8 mouse cellular contexts compared by ENCODE assay signal in genomic region chr7:3332224-3332615, GRCm38 (mm10). TPM values are rescaled to one million over a fixed set of nuclear protein-coding genes. Genes with fewer than 3 reads are reported as not detected.
DNase-seq lines count a peak whose midpoint lies in the region; ATAC-seq lines count a peak whose summit lies in the region.

No protein-coding gene starts in this region.

- H3K36me3 ChIP-seq in kidney, embryonic 16.5 days (ENCODE audit: insufficient read depth, low read length): no peaks in the 10 kb centered on the region
- no peaks in the 10 kb centered on the region for H3K36me3 ChIP-seq in embryonic facial prominence, embryonic 14.5 days (ENCODE audit: control insufficient read depth, insufficient read depth, low read length)
- no peaks in the 10 kb centered on the region for H3K36me3 ChIP-seq in intestine, embryonic 15.5 days
- H3K36me3 ChIP-seq in neural tube, embryonic 13.5 days: no peaks in the 10 kb centered on the region

- H3K27ac ChIP-seq in kidney, embryonic 16.5 days (ENCODE audit: low read length): peak overlapping the region; percentile 59; the same call in 1 of the 2 replicates
- peak overlapping the region; percentile 89 for H3K27ac ChIP-seq in embryonic facial prominence, embryonic 14.5 days (replicated peaks; ENCODE audit: low read depth, low read length)
- H3K27ac ChIP-seq in intestine, embryonic 15.5 days: peak overlapping the region; percentile 86
- peak overlapping the region; percentile 85 for H3K27ac ChIP-seq in neural tube, embryonic 13.5 days (replicated peaks)

- H3K27me3 ChIP-seq in kidney, embryonic 16.5 days (ENCODE audit: insufficient read depth, low read length): peaks cover 5% of the 10 kb centered on the region; the same call in 1 of the 2 replicates
- H3K27me3 ChIP-seq in embryonic facial prominence, embryonic 14.5 days (replicated peaks; ENCODE audit: control insufficient read depth, insufficient read depth, low read length): no peaks in the 10 kb centered on the region
- H3K27me3 ChIP-seq in intestine, embryonic 15.5 days (replicated peaks): peaks cover 6% of the 10 kb centered on the region
- peaks cover 13% of the 10 kb centered on the region for H3K27me3 ChIP-seq in neural tube, embryonic 13.5 days

- intact Hi-C loops in left cerebral cortex, postnatal 10 days (cut with DNase I): no loop called here

- peak overlapping the region; percentile 62 for H3K4me3 ChIP-seq in kidney, embryonic 16.5 days (ENCODE audit: low read length)
- peak overlapping the region; percentile 70 for H3K4me3 ChIP-seq in embryonic facial prominence, embryonic 14.5 days (ENCODE audit: low read depth, low read length)
- peak overlapping the region; percentile 57 for H3K4me3 ChIP-seq in intestine, embryonic 15.5 days (replicated peaks)
- peak overlapping the region; percentile 79 for H3K4me3 ChIP-seq in neural tube, embryonic 13.5 days

- WGBS in kidney, embryonic 16.5 days: 1% methylated on average over 4 of the region's 4 CpGs
- WGBS in embryonic facial prominence, embryonic 14.5 days: under 1% methylated on average over 4 of the region's 4 CpGs
- WGBS in intestine, embryonic 15.5 days: 2% methylated on average over 4 of the region's 4 CpGs
- 1% methylated on average over 4 of the region's 4 CpGs for WGBS in neural tube, embryonic 13.5 days

- peak; percentile 7; the same call in 1 of the 2 replicates for ATAC-seq in kidney, embryonic 16.5 days (ENCODE audit: low FRiP score, low TSS enrichment)
- 0 out of 2 replicates have a peak, but pooled peaks have one; percentile 3 for ATAC-seq in embryonic facial prominence, embryonic 14.5 days (ENCODE audit: low read depth)
- ATAC-seq in intestine, embryonic 15.5 days: peak; percentile 14; the same call in 1 of the 2 replicates
- peak; percentile 25 for ATAC-seq in neural tube, embryonic 13.5 days (ENCODE audit: low read depth)

- H3K4me2 ChIP-seq in kidney, embryonic 16.5 days (replicated peaks; ENCODE audit: low read depth, low read length): peak overlapping the region; percentile 68
- peak overlapping the region; percentile 69 for H3K4me2 ChIP-seq in embryonic facial prominence, embryonic 14.5 days (ENCODE audit: low read depth, low read length)
- H3K4me2 ChIP-seq in intestine, embryonic 15.5 days (replicated peaks): peak overlapping the region; percentile 65
- H3K4me2 ChIP-seq in neural tube, embryonic 13.5 days: peak overlapping the region; percentile 84

- no peak for DNase-seq in kidney, postnatal 25 days
- DNase-seq in embryonic facial prominence, embryonic 14.5 days (ENCODE audit: low spot score): no peak
- no peak for DNase-seq in thymus, postnatal 0 days (ENCODE audit: low spot score)
- DNase-seq in left cerebral cortex, postnatal 10 days (ENCODE audit: extremely low spot score in 1 of 2, low spot score in 2 of 2): no peak
- no peak for DNase-seq in adrenal gland, postnatal 25 days

- peak overlapping the region; percentile 42; the same call in 1 of the 2 replicates for H3K9ac ChIP-seq in kidney, embryonic 16.5 days (replicated peaks; ENCODE audit: low read length)
- H3K9ac ChIP-seq in embryonic facial prominence, embryonic 14.5 days (ENCODE audit: low read depth, low read length): peak overlapping the region; percentile 81
- H3K9ac ChIP-seq in intestine, embryonic 15.5 days: no peak overlapping the region
- H3K9ac ChIP-seq in neural tube, embryonic 13.5 days: peak overlapping the region; percentile 89

- peaks cover 15% of the 10 kb centered on the region for H3K4me1 ChIP-seq in kidney, embryonic 16.5 days (ENCODE audit: insufficient read depth, low read length)
- peaks cover 13% of the 10 kb centered on the region; the same call in 1 of the 2 replicates for H3K4me1 ChIP-seq in embryonic facial prominence, embryonic 14.5 days (ENCODE audit: control insufficient read depth, insufficient read depth, low read length)
- H3K4me1 ChIP-seq in intestine, embryonic 15.5 days (replicated peaks): 0 out of 2 replicates have a peak, but pooled peaks cover 4% of the 10 kb centered on the region
- H3K4me1 ChIP-seq in neural tube, embryonic 13.5 days (replicated peaks): peaks cover 20% of the 10 kb centered on the region

- H3K9me3 ChIP-seq in kidney, embryonic 16.5 days (ENCODE audit: low read length): no peaks in the 10 kb centered on the region
- H3K9me3 ChIP-seq in embryonic facial prominence, embryonic 14.5 days (ENCODE audit: control insufficient read depth, low read length): no peaks in the 10 kb centered on the region
- no peaks in the 10 kb centered on the region for H3K9me3 ChIP-seq in intestine, embryonic 15.5 days
- H3K9me3 ChIP-seq in neural tube, embryonic 13.5 days: no peaks in the 10 kb centered on the region

RNA-seq across cellular contexts. Expression of gene Cacng7, which starts 0.5 kb away (rescaled TPM):
- 0.81 and 0.92 TPM in 2 replicates for polyA plus RNA-seq in kidney, embryonic 16.5 days (2015; fragmentation: Nextera tagmentation; extraction: Ambion mirVana)
- 1.7 and 3.1 TPM in 2 replicates for polyA plus RNA-seq in embryonic facial prominence, embryonic 14.5 days (2014; fragmentation: Nextera tagmentation; extraction: Ambion mirVana)
- 1.2 and 1.8 TPM in 2 replicates for polyA plus RNA-seq in intestine, embryonic 15.5 days (2015; fragmentation: Nextera tagmentation; extraction: Ambion mirVana)
- polyA plus RNA-seq in neural tube, embryonic 13.5 days (2015; fragmentation: Nextera tagmentation; extraction: Ambion mirVana): 4.2 and 4.5 TPM in 2 replicates
- 0.09 and 0.27 TPM in 2 replicates for polyA plus RNA-seq in thymus, postnatal 0 days (2015; fragmentation: Nextera tagmentation; extraction: Ambion mirVana)
- 100 to 1,000 TPM; 144 to 148 TPM for total RNA-seq in left cerebral cortex, postnatal 10 days (2021)
- 6.6 and 10.1 TPM in 2 replicates for total RNA-seq in adrenal gland, postnatal 25 days (2021)

RNA-seq across cellular contexts. Expression of gene Prkcg, which starts 43.2 kb away (rescaled TPM):
- polyA plus RNA-seq in kidney, embryonic 16.5 days (2015; fragmentation: Nextera tagmentation; extraction: Ambion mirVana): 0.14 and 0.23 TPM in 2 replicates
- polyA plus RNA-seq in embryonic facial prominence, embryonic 14.5 days (2014; fragmentation: Nextera tagmentation; extraction: Ambion mirVana): 0.10 and 0.15 TPM in 2 replicates
- 0.27 and 0.45 TPM in 2 replicates for polyA plus RNA-seq in intestine, embryonic 15.5 days (2015; fragmentation: Nextera tagmentation; extraction: Ambion mirVana)
- polyA plus RNA-seq in neural tube, embryonic 13.5 days (2015; fragmentation: Nextera tagmentation; extraction: Ambion mirVana): 0.64 and 0.76 TPM in 2 replicates
- 0.59 TPM in 1 of 2 replicates, not detected in the other for polyA plus RNA-seq in thymus, postnatal 0 days (2015; fragmentation: Nextera tagmentation; extraction: Ambion mirVana)
- 100 to 1,000 TPM; 323 to 329 TPM for total RNA-seq in left cerebral cortex, postnatal 10 days (2021)
- 1.0 and 1.2 TPM in 2 replicates for total RNA-seq in adrenal gland, postnatal 25 days (2021)

RNA-seq across cellular contexts. Expression of gene Myadm, which starts 43.3 kb away (rescaled TPM):
- 95.0 and 108 TPM in 2 replicates for polyA plus RNA-seq in kidney, embryonic 16.5 days (2015; fragmentation: Nextera tagmentation; extraction: Ambion mirVana)
- 149 and 178 TPM in 2 replicates for polyA plus RNA-seq in embryonic facial prominence, embryonic 14.5 days (2014; fragmentation: Nextera tagmentation; extraction: Ambion mirVana)
- polyA plus RNA-seq in intestine, embryonic 15.5 days (2015; fragmentation: Nextera tagmentation; extraction: Ambion mirVana): 131 and 135 TPM in 2 replicates
- 40.4 and 46.4 TPM in 2 replicates for polyA plus RNA-seq in neural tube, embryonic 13.5 days (2015; fragmentation: Nextera tagmentation; extraction: Ambion mirVana)
- 11.6 and 12.1 TPM in 2 replicates for polyA plus RNA-seq in thymus, postnatal 0 days (2015; fragmentation: Nextera tagmentation; extraction: Ambion mirVana)
- 10 to 100 TPM; 77.1 to 81.5 TPM for total RNA-seq in left cerebral cortex, postnatal 10 days (2021)
- 64.5 and 71.5 TPM in 2 replicates for total RNA-seq in adrenal gland, postnatal 25 days (2021)

RNA-seq across cellular contexts. Expression of gene Cacng8, which starts 58.3 kb away (rescaled TPM):
- polyA plus RNA-seq in kidney, embryonic 16.5 days (2015; fragmentation: Nextera tagmentation; extraction: Ambion mirVana): 1.0 TPM in 2 replicates
- 1.3 and 3.3 TPM in 2 replicates for polyA plus RNA-seq in embryonic facial prominence, embryonic 14.5 days (2014; fragmentation: Nextera tagmentation; extraction: Ambion mirVana)
- 2.0 and 2.2 TPM in 2 replicates for polyA plus RNA-seq in intestine, embryonic 15.5 days (2015; fragmentation: Nextera tagmentation; extraction: Ambion mirVana)
- polyA plus RNA-seq in neural tube, embryonic 13.5 days (2015; fragmentation: Nextera tagmentation; extraction: Ambion mirVana): 12.1 and 12.8 TPM in 2 replicates
- 0.35 and 0.73 TPM in 2 replicates for polyA plus RNA-seq in thymus, postnatal 0 days (2015; fragmentation: Nextera tagmentation; extraction: Ambion mirVana)
- 100 to 1,000 TPM; 161 to 164 TPM for total RNA-seq in left cerebral cortex, postnatal 10 days (2021)
- total RNA-seq in adrenal gland, postnatal 25 days (2021): 2.5 and 5.1 TPM in 2 replicates
